12 mouse cellular contexts compared by ENCODE assay signal in the genomic region with DNA sequence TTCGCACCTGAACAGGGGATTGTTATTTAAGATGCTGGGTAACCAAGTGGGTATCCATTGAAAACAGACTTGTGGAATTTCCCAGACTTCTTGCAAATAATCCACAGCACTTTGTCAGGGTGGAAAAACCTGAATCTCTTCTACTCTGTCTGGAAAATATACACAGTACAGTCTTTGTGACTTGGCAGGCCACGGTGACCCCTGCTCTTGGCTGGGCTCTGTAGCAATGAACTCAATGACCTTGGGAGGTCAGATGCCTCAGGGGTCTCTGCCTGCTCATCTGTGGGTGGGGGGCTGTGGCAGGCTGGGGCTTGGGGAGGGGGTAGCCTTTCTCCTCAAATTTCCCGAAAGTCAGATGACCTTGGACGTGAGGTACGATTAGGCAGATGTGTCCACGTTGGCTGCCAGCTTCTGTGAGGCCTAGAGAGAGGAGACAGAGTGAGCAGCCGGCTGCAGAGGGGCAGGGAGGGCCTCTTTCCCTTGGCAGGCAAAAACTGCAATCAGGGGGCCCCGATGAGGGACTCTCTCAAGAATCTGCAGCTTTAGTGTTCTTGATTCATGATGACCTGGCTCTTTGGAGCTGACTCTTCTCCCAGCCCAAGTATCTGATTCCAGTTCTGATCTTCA.
A peak's percentile ranks its signal among the peaks of the same experiment; 100 is the strongest.
DNase-seq lines count a peak whose midpoint lies in the region; ATAC-seq and TF ChIP-seq lines count a peak whose summit lies in the region.
"Had no signal": no experiment of that assay in that cellular context is flagged by ENCODE, and none has a peak within 500 bp of the region (broad histone marks: within the 10 kb centered on the region; RNA-seq: fewer than 3 reads in every experiment).

No protein-coding gene starts in this region.

- DNase-seq in forebrain, embryonic 10.5 days (ENCODE audit: extremely low spot score, low spot score), result no peak
- no peak for DNase-seq in forebrain, postnatal 0 days
- DNase-seq in lung, adult 2 months, result no peak
- DNase-seq in gastrocnemius, postnatal 4 days (ENCODE audit: low spot score in 2 of 2), result peak; percentile 64 to 78
- no peak for DNase-seq in cerebellum, adult 2 months
- DNase-seq in left cerebral cortex, postnatal 10 days (ENCODE audit: extremely low spot score in 1 of 2, low spot score in 2 of 2), result no peak
- DNase-seq: cerebellum, postnatal 14 days; layer of hippocampus, postnatal 36 days had no signal

- no peak for ATAC-seq in forebrain, postnatal 0 days
- ATAC-seq in lung, embryonic 15.5 days (ENCODE audit: borderline replicate concordance, extremely low read depth, low FRiP score, low TSS enrichment), result peak; percentile 63; the same call in 1 of the 2 replicates
- peak; percentile 41; the same call in 1 of the 2 replicates for ATAC-seq in stomach, embryonic 16.5 days (ENCODE audit: insufficient read depth, low FRiP score)
- ATAC-seq: forebrain, embryonic 16.5 days had no signal

- TF ChIP-seq CTCF in forebrain, postnatal 0 days (IDR thresholded peaks at IDR 0.05; ENCODE audit: low read depth), result no peak
- no peak for TF ChIP-seq CTCF in lung, adult 2 months (IDR thresholded peaks at IDR 0.05; ENCODE audit: insufficient read depth, low read length)
- TF ChIP-seq CTCF in cerebellum, adult 2 months (IDR thresholded peaks at IDR 0.05; ENCODE audit: borderline replicate concordance, insufficient read depth, low read depth, low read length), result no peak

- peaks cover 63% of the 10 kb centered on the region for H3K4me1 ChIP-seq in forebrain, embryonic 10.5 days
- no peaks in the 10 kb centered on the region for H3K4me1 ChIP-seq in forebrain, postnatal 0 days (ENCODE audit: insufficient read depth)
- peaks cover 10% of the 10 kb centered on the region for H3K4me1 ChIP-seq in lung, embryonic 15.5 days
- no peaks in the 10 kb centered on the region for H3K4me1 ChIP-seq in lung, adult 2 months (ENCODE audit: control insufficient read depth, insufficient read depth, low read length)
- peaks cover 34% of the 10 kb centered on the region for H3K4me1 ChIP-seq in stomach, embryonic 16.5 days (ENCODE audit: control insufficient read depth, insufficient read depth, low read length)
- no peaks in the 10 kb centered on the region for H3K4me1 ChIP-seq in cerebellum, adult 2 months (ENCODE audit: control insufficient read depth, insufficient read depth, low read length)

- H3K27me3 ChIP-seq in forebrain, embryonic 10.5 days (ENCODE audit: poor library complexity, severe bottlenecking), result no peaks in the 10 kb centered on the region
- no peaks in the 10 kb centered on the region for H3K27me3 ChIP-seq in forebrain, postnatal 0 days (ENCODE audit: insufficient read depth, low read length)
- no peaks in the 10 kb centered on the region for H3K27me3 ChIP-seq in lung, embryonic 15.5 days
- H3K27me3 ChIP-seq in stomach, embryonic 16.5 days (ENCODE audit: control insufficient read depth, insufficient read depth, low read length), result no peaks in the 10 kb centered on the region
- H3K27me3 ChIP-seq in cerebellum, adult 2 months (ENCODE audit: control insufficient read depth, insufficient read depth, low read length), result no peaks in the 10 kb centered on the region
- H3K27me3 ChIP-seq: hindbrain, embryonic 15.5 days had no signal

- H3K9me3 ChIP-seq in forebrain, embryonic 10.5 days, result no peaks in the 10 kb centered on the region
- H3K9me3 ChIP-seq in forebrain, postnatal 0 days (ENCODE audit: low read length), result no peaks in the 10 kb centered on the region
- H3K9me3 ChIP-seq in lung, embryonic 15.5 days, result no peaks in the 10 kb centered on the region
- H3K9me3 ChIP-seq in stomach, embryonic 16.5 days (replicated peaks; ENCODE audit: control insufficient read depth, low read length), result no peaks in the 10 kb centered on the region
- H3K9me3 ChIP-seq: hindbrain, embryonic 15.5 days had no signal

- no peaks in the 10 kb centered on the region for H3K36me3 ChIP-seq in forebrain, embryonic 10.5 days (replicated peaks)
- no peaks in the 10 kb centered on the region for H3K36me3 ChIP-seq in forebrain, postnatal 0 days (ENCODE audit: insufficient read depth)
- no peaks in the 10 kb centered on the region for H3K36me3 ChIP-seq in lung, embryonic 15.5 days
- no peaks in the 10 kb centered on the region for H3K36me3 ChIP-seq in stomach, embryonic 16.5 days (ENCODE audit: control insufficient read depth, insufficient read depth, low read length)
- H3K36me3 ChIP-seq: hindbrain, embryonic 15.5 days had no signal

- whole genome bisulfite sequencing in forebrain, embryonic 10.5 days, result 67% methylated on average over 8 of the region's 8 CpGs
- 73% methylated on average over 8 of the region's 8 CpGs for WGBS in forebrain, postnatal 0 days
- 31% methylated on average over 8 of the region's 8 CpGs for WGBS in lung, embryonic 15.5 days
- 56% methylated on average over 8 of the region's 8 CpGs for WGBS in lung, adult 2 months
- WGBS in stomach, embryonic 16.5 days, result 33% methylated on average over 8 of the region's 8 CpGs
- 32% methylated on average over 8 of the region's 8 CpGs for WGBS in cerebellum, adult 2 months

- no peak overlapping the region for H3K4me3 ChIP-seq in forebrain, embryonic 10.5 days
- H3K4me3 ChIP-seq in forebrain, postnatal 0 days (ENCODE audit: low read depth, low read length), result no peak overlapping the region
- H3K4me3 ChIP-seq in lung, embryonic 15.5 days, result no peak overlapping the region
- H3K4me3 ChIP-seq in lung, adult 2 months (replicated peaks; ENCODE audit: extremely low read depth, low read depth, low read length), result no peak overlapping the region
- H3K4me3 ChIP-seq in stomach, embryonic 16.5 days (replicated peaks; ENCODE audit: low read length), result no peak overlapping the region
- no peak overlapping the region for H3K4me3 ChIP-seq in cerebellum, adult 2 months (replicated peaks; ENCODE audit: insufficient read depth, low read depth, low read length)
- H3K4me3 ChIP-seq: hindbrain, embryonic 15.5 days had no signal

- H3K9ac ChIP-seq in forebrain, postnatal 0 days, result no peak overlapping the region
- H3K9ac ChIP-seq in lung, embryonic 15.5 days, result no peak overlapping the region
- peak overlapping the region; percentile 36; the same call in 1 of the 2 replicates for H3K9ac ChIP-seq in stomach, embryonic 16.5 days (ENCODE audit: low read length)
- H3K9ac ChIP-seq: hindbrain, embryonic 15.5 days had no signal

- intact Hi-C loops in left cerebral cortex, postnatal 10 days (cut with DNase I), result no loop called here

- no peak overlapping the region for H3K4me2 ChIP-seq in forebrain, postnatal 0 days (ENCODE audit: low read depth)
- H3K4me2 ChIP-seq in lung, embryonic 15.5 days, result no peak overlapping the region
- no peak overlapping the region for H3K4me2 ChIP-seq in stomach, embryonic 16.5 days (ENCODE audit: low read depth, low read length)
- H3K4me2 ChIP-seq: hindbrain, embryonic 15.5 days had no signal

- TF ChIP-seq POLR2A in lung, adult 2 months (IDR thresholded peaks at IDR 0.05; ENCODE audit: borderline replicate concordance, extremely low read depth, low read depth, low read length), result no peak
- no peak for TF ChIP-seq POLR2A in cerebellum, adult 2 months (IDR thresholded peaks at IDR 0.05; ENCODE audit: borderline replicate concordance, insufficient read depth, low read length)

- H3K27ac ChIP-seq in forebrain, embryonic 10.5 days, result peak overlapping the region; percentile 65
- H3K27ac ChIP-seq in forebrain, postnatal 0 days (ENCODE audit: low read depth, low read length), result no peak overlapping the region
- H3K27ac ChIP-seq in lung, embryonic 15.5 days, result peak overlapping the region; percentile 66; the same call in 1 of the 2 replicates
- peak overlapping the region; percentile 79 for H3K27ac ChIP-seq in stomach, embryonic 16.5 days (ENCODE audit: low read length)
- no peak overlapping the region for H3K27ac ChIP-seq in cerebellum, adult 2 months (ENCODE audit: insufficient read depth, low read length)
- H3K27ac ChIP-seq: hindbrain, embryonic 15.5 days had no signal

Comparison
In these comparisons a context has a peak if more than half of its experiments do, and no peak if none do; other contexts are left out.
1. H3K27ac ChIP-seq: peak in forebrain, embryonic 10.5 days (single experiment), lung, embryonic 15.5 days (single experiment) and stomach, embryonic 16.5 days (single experiment); none in forebrain, postnatal 0 days (single experiment) and cerebellum, adult 2 months (single experiment).
2. DNase-seq: peak in gastrocnemius, postnatal 4 days (2 of 2); none in forebrain, embryonic 10.5 days (single experiment), forebrain, postnatal 0 days (single experiment), lung, adult 2 months (single experiment), cerebellum, adult 2 months (0 of 2) and left cerebral cortex, postnatal 10 days (0 of 2).